Mouse (Mus musculus): Measurements from ENCODE around the gene Sptlc2.

DNA sequence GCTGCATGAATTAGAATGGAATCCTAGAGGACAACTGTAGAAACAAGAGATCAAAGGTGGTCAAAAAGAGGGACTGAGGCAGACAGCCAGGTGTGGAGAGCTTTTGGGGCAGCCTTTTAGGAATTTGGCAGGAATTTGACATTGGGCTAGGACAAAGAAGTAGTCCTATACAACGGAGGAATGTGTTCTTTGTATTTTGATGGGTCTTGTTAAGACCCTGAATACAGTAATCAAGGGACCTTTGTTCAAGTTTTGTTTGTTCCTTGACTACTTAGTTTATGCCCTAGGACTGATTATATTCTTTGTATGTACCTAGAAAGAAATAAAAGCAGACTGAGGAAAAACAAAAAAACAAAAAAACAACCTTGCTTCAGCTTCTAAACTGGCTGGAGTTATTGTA lies 70.2 kb downstream of the Sptlc2 start:
- TF ChIP-seq CTCF (conservative IDR thresholded peaks at IDR 0.05; ENCODE audit: low read length) (no peak), NANOG (IDR thresholded peaks at IDR 0.05; ENCODE audit: borderline replicate concordance, low read length) (peak; percentile 100)

All from E14TG2a.4 (cell line).